30 mouse cellular contexts compared by ENCODE assay signal in genomic region chr8:57517723-57518122, GRCm38 (mm10). TPM values are rescaled to one million over a fixed set of nuclear protein-coding genes. Genes with fewer than 3 reads are reported as not detected.
DNase-seq lines count a peak whose midpoint lies in the region; ATAC-seq lines count a peak whose summit lies in the region.
"Had no signal": no experiment of that assay in that cellular context is flagged by ENCODE, and none has a peak within 500 bp of the region (broad histone marks: within the 10 kb centered on the region; RNA-seq: fewer than 3 reads in every experiment).

No protein-coding gene starts in this region.

- ATAC-seq in kidney, embryonic 14.5 days (ENCODE audit: low FRiP score, low TSS enrichment) = 0 out of 2 replicates have a peak, but pooled peaks have one; percentile 44
- 0 out of 2 replicates have a peak, but pooled peaks have one; percentile 13 for ATAC-seq in megakaryocyte, adult 5-6 weeks (ENCODE audit: poor library complexity, severe bottlenecking)
- ATAC-seq: CD4-positive, CD25-positive, alpha-beta regulatory T cell, adult 4 months; forebrain, embryonic 15.5 days; hindbrain, embryonic 16.5 days; midbrain, embryonic 15.5 days had no signal

- no peak overlapping the region for H3K9ac ChIP-seq in kidney, embryonic 14.5 days (ENCODE audit: low read depth, low read length)
- H3K9ac ChIP-seq: forebrain, embryonic 15.5 days; heart, embryonic 15.5 days; midbrain, embryonic 15.5 days; neural tube, embryonic 15.5 days had no signal

- H3K4me2 ChIP-seq in kidney, embryonic 14.5 days (replicated peaks; ENCODE audit: low read depth, low read length) = no peak overlapping the region
- H3K4me2 ChIP-seq: forebrain, embryonic 15.5 days; heart, embryonic 15.5 days; midbrain, embryonic 15.5 days; neural tube, embryonic 15.5 days had no signal

- peak; percentile 21 for DNase-seq in embryo, embryonic 10.5 days (ENCODE audit: low spot score)
- no peak for DNase-seq in embryo, embryonic 11 days
- no peak for DNase-seq in kidney, adult 11 months
- peak; percentile 42 for DNase-seq in A20 (ENCODE audit: low read depth, low spot score)
- no peak for DNase-seq in layer of hippocampus, adult 11-12 months (ENCODE audit: low spot score)
- DNase-seq in spleen, postnatal 4 days (ENCODE audit: low spot score in 2 of 2) = no peak
- DNase-seq: adrenal gland, adult 8-10 months; cerebellum, adult 8-10 months; cerebellum, postnatal 25 days; gastrocnemius, adult 2 months; gastrocnemius, postnatal 36 days; kidney, adult 2 months; kidney, postnatal 4 days; layer of hippocampus, postnatal 36 days; left cerebral cortex, postnatal 4 days; lung, adult 2 months; lung, postnatal 10 days; retina, postnatal 1 day; right cerebral cortex, postnatal 14 days; thymus, postnatal 14 days had no signal

- H3K27ac ChIP-seq in kidney, embryonic 14.5 days (ENCODE audit: low read depth, low read length) = no peak overlapping the region
- H3K27ac ChIP-seq: forebrain, embryonic 15.5 days; gastrocnemius, adult 2 months; heart, embryonic 15.5 days; kidney, postnatal 0 days; midbrain, embryonic 15.5 days; neural tube, embryonic 15.5 days had no signal

- no peaks in the 10 kb centered on the region for H3K27me3 ChIP-seq in kidney, embryonic 14.5 days (ENCODE audit: control insufficient read depth, insufficient read depth, low read length)
- H3K27me3 ChIP-seq: forebrain, embryonic 15.5 days; heart, embryonic 15.5 days; megakaryocyte, embryonic 14.5 days; midbrain, embryonic 15.5 days; neural tube, embryonic 15.5 days had no signal

- no peaks in the 10 kb centered on the region for H3K9me3 ChIP-seq in kidney, embryonic 14.5 days (ENCODE audit: control insufficient read depth, low read length)
- H3K9me3 ChIP-seq: forebrain, embryonic 15.5 days; heart, embryonic 15.5 days; megakaryocyte, embryonic 14.5 days; midbrain, embryonic 15.5 days; neural tube, embryonic 15.5 days had no signal

- H3K4me3 ChIP-seq in kidney, embryonic 14.5 days (ENCODE audit: low read length) = no peak overlapping the region
- H3K4me3 ChIP-seq: forebrain, embryonic 15.5 days; gastrocnemius, adult 2 months; heart, embryonic 15.5 days; megakaryocyte, embryonic 14.5 days; midbrain, embryonic 15.5 days; neural tube, embryonic 15.5 days had no signal

- WGBS in kidney, embryonic 14.5 days = 91% methylated on average over 3 of the region's 3 CpGs

- no peaks in the 10 kb centered on the region for H3K4me1 ChIP-seq in kidney, embryonic 14.5 days (ENCODE audit: control insufficient read depth, insufficient read depth, low read length)
- H3K4me1 ChIP-seq: midbrain, embryonic 15.5 days had no signal

- H3K36me3 ChIP-seq in kidney, embryonic 14.5 days (ENCODE audit: control insufficient read depth, insufficient read depth, low read length) = peaks cover 37% of the 10 kb centered on the region
- H3K36me3 ChIP-seq: midbrain, embryonic 15.5 days; neural tube, embryonic 15.5 days had no signal

RNA-seq across cellular contexts. Expression of gene Hmgb2, which starts 6.0 kb away (rescaled TPM):
- 497 and 807 TPM in 2 replicates for polyA plus RNA-seq in kidney, embryonic 14.5 days (2014; fragmentation: Nextera tagmentation; extraction: Ambion mirVana)
- 624 and 684 TPM in 2 replicates for total RNA-seq in megakaryocyte, adult 5-6 weeks (2015)
- 745 and 753 TPM in 2 replicates for total RNA-seq in megakaryocyte, adult 5-6 weeks (2017)

RNA-seq across cellular contexts. Expression of gene Sap30, which starts 30.1 kb away (rescaled TPM):
- 46.8 and 60.8 TPM in 2 replicates for polyA plus RNA-seq in kidney, embryonic 14.5 days (2014; fragmentation: Nextera tagmentation; extraction: Ambion mirVana)
- total RNA-seq in megakaryocyte, adult 5-6 weeks (2015) = 85.2 and 101 TPM in 2 replicates
- total RNA-seq in megakaryocyte, adult 5-6 weeks (2017) = 144 and 145 TPM in 2 replicates

Comparison
In these comparisons a context has a peak if more than half of its experiments do, and no peak if none do; other contexts are left out.
1. DNase-seq: peak in embryo, embryonic 10.5 days (single experiment) and A20 (single experiment); none in embryo, embryonic 11 days (single experiment), kidney, adult 11 months (single experiment), layer of hippocampus, adult 11-12 months (single experiment) and spleen, postnatal 4 days (0 of 2).